Mouse (Mus musculus) R1 (cell line): ENCODE measurements at regions not wholly inside any gene's neighbourhood (a gene's known extent, or its start where the extent isn't known, plus 50 kb on each side); places are given as distances from the start of the nearest gene placed in this dataset.

Experiments
- DNase-seq: peaks from one replicate; pipeline ENCODE4 v3.0.0-alpha.2; 2018; ENCODE audit warnings: low read depth, low spot score

- no peak for DNase-seq
These were observed 1407.6 kb downstream of the Gm9008 start for GRCm38 (mm10) chr6:75089971-75090370.

DNA sequence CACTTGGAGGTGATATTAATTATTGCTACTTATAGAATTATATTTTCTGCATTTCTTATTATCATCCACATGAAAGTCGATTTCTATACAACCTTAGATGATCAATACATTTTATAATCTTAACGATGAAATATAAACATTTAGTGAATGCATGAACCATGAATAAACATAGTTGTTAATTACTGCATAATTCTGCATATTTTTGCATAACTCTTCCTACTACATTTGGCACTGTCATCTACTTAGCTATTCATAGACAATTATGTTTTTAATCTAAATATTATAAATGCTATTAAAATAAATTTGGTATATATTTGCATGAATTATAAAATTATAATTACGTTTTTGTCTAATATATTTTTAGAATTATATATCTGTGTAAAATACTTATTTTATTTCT, 1429.8 kb downstream of the Gm9008 start:
- DNase-seq, result no peak

- DNase-seq, result no peak
These were observed 1455.1 kb downstream of the Gm9008 start for GRCm38 (mm10) chr6:75042336-75043010.

- DNase-seq, result no peak
These were observed 1458.1 kb downstream of the Gm9008 start for GRCm38 (mm10) chr6:75039451-75039850.

GRCm38 (mm10) chr6:75037179-75037578, 1460.4 kb downstream of the Gm9008 start:
- DNase-seq, result peak; percentile 75
